Mouse (Mus musculus) heart, embryonic 15.5 days (tissue): ENCODE measurements around the gene Ifrd2. TPM values are rescaled to one million over a fixed set of nuclear protein-coding genes. Genes with fewer than 3 reads are reported as not detected.

Source experiments
- ATAC-seq: fragments of 200-750 bp; cut with Nextera tagmentation; replicated peaks from 2 replicates; pipeline ENCODE4 v1.8.0; 2017; ENCODE audit warnings: low read depth, moderate TSS enrichment; ENCODE audit not compliant: insufficient number of reproducible peaks, insufficient read depth, low FRiP score
- H3K27ac ChIP-seq: fragments of 300-500 bp; sonication (generic); 2 replicates; pipeline ENCODE4 v1.5.1; 2015; ENCODE audit warnings: mild to moderate bottlenecking, inconsistent platforms
- H3K27me3 ChIP-seq: fragments of 300-500 bp; sonication (generic); 2 replicates; pipeline ENCODE4 v1.6.1; 2015; ENCODE audit warnings: inconsistent platforms
- H3K36me3 ChIP-seq: fragments of 300-500 bp; sonication (generic); 2 replicates; pipeline ENCODE4 v1.6.1; 2015; ENCODE audit warnings: mild to moderate bottlenecking, inconsistent platforms
- H3K4me1 ChIP-seq: fragments of 300-500 bp; sonication (generic); replicated peaks from 2 replicates; pipeline ENCODE4 v1.6.1; 2015; ENCODE audit warnings: inconsistent platforms
- H3K4me2 ChIP-seq: fragments of 300-500 bp; sonication (generic); 2 replicates; pipeline ENCODE4 v1.6.1; 2015; ENCODE audit warnings: inconsistent platforms, mild to moderate bottlenecking, moderate library complexity
- H3K4me3 ChIP-seq: fragments of 300-500 bp; sonication (generic); 2 replicates; pipeline ENCODE4 v1.5.1; 2015; ENCODE audit warnings: mild to moderate bottlenecking, inconsistent platforms
- H3K9ac ChIP-seq: fragments of 300-500 bp; sonication (generic); 2 replicates; pipeline ENCODE4 v1.6.1; 2015; ENCODE audit warnings: mild to moderate bottlenecking, inconsistent platforms
- H3K9me3 ChIP-seq: fragments of 300-500 bp; sonication (generic); replicated peaks from 2 replicates; pipeline ENCODE4 v1.6.1; 2016; ENCODE audit warnings: inconsistent platforms
- WGBS: fragments of 180-500 bp; shearing (Covaris S2); methylation state at CpG from one replicate; pipeline ENCODE4 v1.1.7; 2015; ENCODE audit warnings: mixed read lengths; 5-methylcytosine and 5-hydroxymethylcytosine counted together
- polyA plus RNA-seq: library from polyadenylated mRNA; unstranded; fragments of >200 nt; fragmentation: Nextera tagmentation; extraction: Ambion mirVana; gene quantifications from 2 replicates; pipeline ENCODE4 v1.2.1, GENCODE M21; 2015

Gene Ifrd2
- polyA plus RNA-seq, 1 experiment from 2014 or later: 31.7 TPM

DNA sequence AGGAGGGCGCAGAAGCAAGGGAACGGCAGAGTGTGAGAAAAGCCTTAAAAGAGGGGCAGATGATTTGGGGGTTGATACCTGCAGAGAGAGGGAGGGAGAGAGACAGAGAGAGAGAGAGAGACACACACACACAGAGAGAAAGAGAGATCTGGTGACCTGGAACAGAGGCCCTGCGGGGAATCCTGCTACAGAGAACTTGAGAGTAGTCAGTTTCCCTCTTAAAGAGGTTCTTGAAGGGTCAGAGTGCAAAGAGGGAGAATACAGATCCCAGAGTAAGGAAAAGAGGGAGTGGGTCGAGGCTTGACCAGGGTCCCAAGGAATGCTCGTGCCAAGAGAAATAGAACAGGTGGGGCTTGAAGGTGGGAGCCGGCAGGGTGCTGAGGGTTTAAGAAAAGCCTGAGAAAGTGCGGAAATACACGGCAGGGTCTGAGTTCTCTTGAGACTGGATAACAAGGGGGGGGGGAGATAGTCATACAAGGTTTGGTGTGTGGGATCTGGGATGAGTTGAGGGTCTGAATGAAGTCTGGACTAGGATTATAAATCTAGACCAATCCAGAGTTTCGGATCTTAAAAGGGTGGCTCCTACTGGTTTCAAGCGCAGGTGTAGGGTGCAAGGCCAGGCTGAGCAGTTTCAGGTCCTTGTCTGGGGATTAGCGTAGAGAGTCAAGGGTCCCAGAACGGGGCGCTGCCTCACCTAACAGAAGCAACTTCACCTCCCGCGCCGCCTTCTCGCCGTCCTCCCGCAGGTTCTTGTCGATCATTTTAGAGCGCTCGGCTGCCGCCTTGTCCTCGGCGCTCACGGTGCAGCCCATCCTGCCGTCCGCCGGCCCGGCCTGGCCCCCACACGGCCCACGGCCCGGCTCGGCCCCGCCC, 47.2 kb downstream of the Ifrd2 start:
- peak overlapping the region; percentile 94 for H3K4me2 ChIP-seq
- H3K27ac ChIP-seq: peak overlapping the region; percentile 89
- peak overlapping the region; percentile 94 for H3K4me3 ChIP-seq
- no peaks in the 10 kb centered on the region for H3K27me3 ChIP-seq
- H3K36me3 ChIP-seq: no peaks in the 10 kb centered on the region
- WGBS: under 1% methylated on average over 35 of the region's 35 CpGs
- ATAC-seq: no peak
- peaks cover 53% of the 10 kb centered on the region for H3K4me1 ChIP-seq
- H3K9me3 ChIP-seq: no peaks in the 10 kb centered on the region
- H3K9ac ChIP-seq: peak overlapping the region; percentile 100

GRCm38 (mm10) chr9:107635279-107636028, 48.0 kb downstream of the Ifrd2 start, which contains the start of gene Gnai2:
Gene Gnai2, minus strand, starts transcription at chr9:107635367.
- Histone ChIP-seq H3K9me3 (no peaks in the 10 kb centered on the region), H3K4me2 (peak within 1 kb of the TSS; percentile 94), H3K4me1 (peaks cover 48% of the 10 kb centered on the region), H3K27me3 (no peaks in the 10 kb centered on the region), H3K27ac (peak within 1 kb of the TSS; percentile 89), H3K36me3 (no peaks in the 10 kb centered on the region), H3K9ac (peak within 1 kb of the TSS; percentile 100), H3K4me3 (peak within 1 kb of the TSS; percentile 94)
- 3% methylated on average over 38 of the region's 38 CpGs for WGBS
- ATAC-seq: peak; percentile 94

DNA sequence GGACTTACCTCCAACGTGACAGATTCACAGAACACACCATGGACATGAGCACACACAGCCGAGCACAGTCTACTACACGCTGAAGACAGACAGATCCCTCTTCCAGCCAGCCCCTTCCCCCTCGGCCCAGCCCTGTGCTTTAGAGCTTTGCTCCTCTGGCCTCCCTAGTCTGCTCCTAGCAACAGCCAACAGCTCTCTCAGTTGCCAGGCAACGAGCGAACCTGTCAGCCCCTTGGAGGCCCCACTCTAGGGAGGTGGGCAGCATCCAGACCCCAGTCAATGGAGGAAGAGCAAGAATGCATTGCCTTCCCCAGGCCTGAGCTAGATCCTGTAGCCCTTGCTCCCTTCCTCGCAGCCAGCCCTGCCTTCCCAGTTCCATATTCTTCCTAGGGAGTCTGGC, 49.6 kb downstream of the Ifrd2 start:
- 32% methylated on average over 7 of the region's 7 CpGs for WGBS
- no peak overlapping the region for H3K4me3 ChIP-seq
- H3K4me1 ChIP-seq: peaks cover 32% of the 10 kb centered on the region
- ATAC-seq: no peak
- no peak overlapping the region for H3K9ac ChIP-seq
- H3K4me2 ChIP-seq: no peak overlapping the region
- H3K27me3 ChIP-seq: no peaks in the 10 kb centered on the region
- no peaks in the 10 kb centered on the region for H3K36me3 ChIP-seq
- no peaks in the 10 kb centered on the region for H3K9me3 ChIP-seq
- H3K27ac ChIP-seq: no peak overlapping the region

- H3K4me1 ChIP-seq: peaks cover 32% of the 10 kb centered on the region
- no peak for ATAC-seq
- H3K4me3 ChIP-seq: no peak overlapping the region
- H3K27me3 ChIP-seq: no peaks in the 10 kb centered on the region
- WGBS: 32% methylated on average over 8 of the region's 8 CpGs
- H3K36me3 ChIP-seq: no peaks in the 10 kb centered on the region
- no peaks in the 10 kb centered on the region for H3K9me3 ChIP-seq
- no peak overlapping the region for H3K4me2 ChIP-seq
- no peak overlapping the region for H3K9ac ChIP-seq
- peak overlapping the region; percentile 20; the same call in 1 of the 2 replicates for H3K27ac ChIP-seq
These were observed 52.9 kb downstream of the Ifrd2 start for GRCm38 (mm10) chr9:107640257-107640772.

DNA sequence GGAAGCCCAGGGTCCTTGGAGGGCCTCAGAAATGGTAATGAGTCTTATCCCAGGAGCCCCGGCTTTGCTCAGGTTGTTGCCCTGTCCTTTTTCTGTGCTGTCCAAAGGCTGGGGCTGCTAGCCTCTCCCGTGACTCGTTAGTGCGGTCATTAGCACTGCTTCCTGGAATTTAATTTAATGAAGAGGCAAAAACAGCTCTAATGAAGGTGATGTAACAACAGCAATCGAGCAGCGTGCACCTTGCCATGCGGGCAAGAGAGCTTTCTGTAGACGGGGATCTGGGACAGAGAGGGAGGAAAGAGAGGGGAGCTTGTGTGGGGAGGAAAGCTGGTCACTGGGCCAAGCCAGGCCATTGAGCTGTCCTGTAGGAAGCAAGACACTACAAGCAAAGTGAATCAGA, 54.2 kb downstream of the Ifrd2 start:
- Histone ChIP-seq H3K27ac (no peak overlapping the region), H3K9me3 (no peaks in the 10 kb centered on the region), H3K4me1 (peaks cover 25% of the 10 kb centered on the region), H3K4me2 (no peak overlapping the region), H3K4me3 (no peak overlapping the region), H3K36me3 (no peaks in the 10 kb centered on the region), H3K9ac (no peak overlapping the region), H3K27me3 (0 out of 2 replicates have a peak, but pooled peaks cover 2% of the 10 kb centered on the region)
- 63% methylated on average over 8 of the region's 8 CpGs for WGBS
- ATAC-seq: no peak

Other genes starting within 250 kb of the Ifrd2 start
- 11.2 and 11.8 TPM in 2 replicates for gene Hemk1, start 249.3 kb upstream of the Ifrd2 start, polyA plus RNA-seq
- 0.90 and 1.1 TPM in 2 replicates for gene 6430571L13Rik, start 247.0 kb upstream of the Ifrd2 start, polyA plus RNA-seq
- 2.6 and 3.6 TPM in 2 replicates for gene Cacna2d2, start 188.0 kb upstream of the Ifrd2 start, polyA plus RNA-seq
- gene Tmem115, start 53.7 kb upstream of the Ifrd2 start, polyA plus RNA-seq: 31.5 and 35.5 TPM in 2 replicates
- gene Cyb561d2, start 45.4 kb upstream of the Ifrd2 start, polyA plus RNA-seq: 14.7 and 19.5 TPM in 2 replicates
- gene Nprl2, start 45.4 kb upstream of the Ifrd2 start, polyA plus RNA-seq: 26.4 and 30.5 TPM in 2 replicates
- gene Zmynd10, start 40.3 kb upstream of the Ifrd2 start, polyA plus RNA-seq: 0.40 and 1.7 TPM in 2 replicates
- 45.3 and 54.8 TPM in 2 replicates for gene Rassf1, start 36.1 kb upstream of the Ifrd2 start, polyA plus RNA-seq
- 41.4 and 43.0 TPM in 2 replicates for gene Tusc2, start 24.4 kb upstream of the Ifrd2 start, polyA plus RNA-seq
- gene Hyal2, start 19.7 kb upstream of the Ifrd2 start, polyA plus RNA-seq: 72.2 and 89.3 TPM in 2 replicates
- 8.3 and 9.1 TPM in 2 replicates for gene Hyal1, start 10.7 kb upstream of the Ifrd2 start, polyA plus RNA-seq
- gene Naa80, start 8.8 kb upstream of the Ifrd2 start, polyA plus RNA-seq: 13.4 and 17.2 TPM in 2 replicates
- 0.68 and 0.82 TPM in 2 replicates for gene Hyal3, start 6.8 kb upstream of the Ifrd2 start, polyA plus RNA-seq
- 9.7 and 10.7 TPM in 2 replicates for gene Sema3b, start 21.6 kb downstream of the Ifrd2 start, polyA plus RNA-seq
- gene Gnai2, start 47.7 kb downstream of the Ifrd2 start, polyA plus RNA-seq: 367 and 431 TPM in 2 replicates
- gene Slc38a3, start 81.9 kb downstream of the Ifrd2 start, polyA plus RNA-seq: 2.5 and 3.6 TPM in 2 replicates
- 0.53 and 0.98 TPM in 2 replicates for gene Gnat1, start 92.1 kb downstream of the Ifrd2 start, polyA plus RNA-seq
- 4.1 and 7.1 TPM in 2 replicates for gene Sema3f, start 122.8 kb downstream of the Ifrd2 start, polyA plus RNA-seq
- 123 and 147 TPM in 2 replicates for gene Rbm5, start 183.4 kb downstream of the Ifrd2 start, polyA plus RNA-seq